Mouse (Mus musculus) myocyte (in vitro differentiated cells): Measurements from ENCODE around the gene Ddx52.

Experiments
- E2F4 ChIP-seq: IDR thresholded peaks from one replicate; pipeline ENCODE4 v1.6.1; 2011; ENCODE audit warnings: mild to moderate bottlenecking, control low read depth, moderate library complexity; ENCODE audit not compliant: insufficient read depth
- MAX ChIP-seq: IDR thresholded peaks from one replicate; pipeline ENCODE4 v1.6.1; 2011; ENCODE audit warnings: low read depth, mild to moderate bottlenecking, control low read depth
- MYOG ChIP-seq, 3 experiments: IDR thresholded peaks; one replicate each; pipeline ENCODE4 v1.6.1; 2011; ENCODE audit warnings: control low read depth in 2 of 3, low read depth in 2 of 3, mild to moderate bottlenecking in 2 of 3; ENCODE audit not compliant: insufficient read length in 2 of 3, control insufficient read depth in 1 of 3, insufficient read depth in 1 of 3
- POLR2A ChIP-seq: IDR thresholded peaks from one replicate; pipeline ENCODE4 v1.6.1; 2011; ENCODE audit warnings: low read depth, mild to moderate bottlenecking, control low read depth, moderate library complexity; ENCODE audit not compliant: insufficient read length
- SRF ChIP-seq: IDR thresholded peaks from one replicate; pipeline ENCODE4 v1.6.1; 2011; ENCODE audit warnings: low read depth; ENCODE audit not compliant: control insufficient read depth, insufficient read length
- USF1 ChIP-seq: IDR thresholded peaks from one replicate; pipeline ENCODE4 v1.6.1; 2011; ENCODE audit warnings: low read depth, mild to moderate bottlenecking, control low read depth, moderate library complexity

- no peak for TF ChIP-seq POLR2A
- no peak for TF ChIP-seq MYOG (IDR thresholded peaks at IDR 0.05; ENCODE audit: control insufficient read depth in 1 of 3, insufficient read depth in 1 of 3, insufficient read length in 2 of 3, low read depth in 2 of 3)
- no peak for TF ChIP-seq E2F4
- no peak for TF ChIP-seq USF1
- no peak for TF ChIP-seq SRF
- no peak for TF ChIP-seq MAX
These were observed 51.6 kb downstream of the Ddx52 start for GRCm38 (mm10) chr11:83993428-83993827.
